Mouse (Mus musculus): ENCODE data around the gene Tmppe. TPM values are rescaled to one million over a fixed set of nuclear protein-coding genes. Genes with fewer than 3 reads are reported as not detected.
A peak's percentile ranks its signal among the peaks of the same experiment; 100 is the strongest.

The Tmppe gene
- polyA plus RNA-seq, 1 experiment: 11.4 TPM

DNA sequence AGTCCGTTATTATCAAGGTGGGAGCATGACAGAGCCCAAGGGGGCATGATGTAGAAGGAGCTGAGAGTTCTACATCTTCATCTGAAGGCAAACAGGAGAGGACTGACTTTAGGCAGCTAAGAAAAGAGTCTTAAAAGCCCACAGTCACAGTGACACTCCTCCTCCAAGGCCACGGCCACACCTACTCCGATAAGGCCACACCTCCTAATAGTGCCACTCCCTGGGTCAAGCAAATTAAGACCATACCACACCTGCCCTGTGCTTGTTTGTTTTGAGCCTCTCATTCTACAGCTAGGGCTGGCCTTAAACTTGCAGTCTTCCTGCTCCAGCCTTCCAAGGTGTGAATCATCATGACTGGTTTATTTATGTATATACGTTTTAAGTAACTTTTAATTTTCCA lies 5.6 kb upstream of the Tmppe start:
- no peak for TF ChIP-seq CTCF (conservative IDR thresholded peaks at IDR 0.05; ENCODE audit: insufficient read depth, insufficient read length, low read depth, low read length)
- TF ChIP-seq POLR2A (IDR thresholded peaks at IDR 0.05; ENCODE audit: low read depth, low read length): no peak
- no peaks in the 10 kb centered on the region for H3K36me3 ChIP-seq (ENCODE audit: control insufficient read depth, insufficient read depth, low read length)
- no peaks in the 10 kb centered on the region for H3K27me3 ChIP-seq (replicated peaks; ENCODE audit: control insufficient read depth, insufficient read depth, low read length)
- no peak for DNase-seq
- 90% methylated on average over 4 of the region's 4 CpGs for WGBS
- H3K4me3 ChIP-seq (ENCODE audit: insufficient read depth, low read depth, low read length): no peak overlapping the region
- 0 out of 2 replicates have a peak, but pooled peaks cover under 1% of the 10 kb centered on the region for H3K4me1 ChIP-seq (ENCODE audit: control insufficient read depth, insufficient read depth, low read length)
- H3K27ac ChIP-seq (ENCODE audit: insufficient read depth, low read depth, low read length): no peak overlapping the region

DNA sequence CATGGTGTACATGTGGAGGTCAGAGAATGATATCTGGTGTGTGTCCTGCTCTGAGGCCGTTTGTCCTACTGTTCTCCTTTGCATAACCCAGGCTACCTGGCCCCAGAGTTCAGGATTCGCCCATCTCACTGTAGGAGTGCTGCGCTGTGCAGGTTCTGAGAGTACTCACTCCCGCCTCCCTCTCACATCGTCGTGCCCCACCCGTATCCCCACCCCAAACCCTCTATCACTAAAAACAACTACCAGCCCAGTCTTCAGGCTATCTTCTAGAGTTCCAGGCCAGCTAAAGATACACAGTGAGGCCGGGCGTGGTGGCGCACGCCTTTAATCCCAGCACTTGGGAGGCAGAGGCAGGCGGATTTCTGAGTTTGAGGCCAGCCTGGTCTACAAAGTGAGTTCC lies 1.2 kb upstream of the Tmppe start:
- H3K36me3 ChIP-seq (ENCODE audit: control insufficient read depth, insufficient read depth, low read length): no peaks in the 10 kb centered on the region
- no peak overlapping the region for H3K4me3 ChIP-seq (ENCODE audit: insufficient read depth, low read depth, low read length)
- WGBS: 94% methylated on average over 12 of the region's 12 CpGs
- no peak overlapping the region for H3K27ac ChIP-seq (ENCODE audit: insufficient read depth, low read depth, low read length)
- peaks cover 4% of the 10 kb centered on the region; the same call in 1 of the 2 replicates for H3K4me1 ChIP-seq (ENCODE audit: control insufficient read depth, insufficient read depth, low read length)
- DNase-seq: no peak
- H3K27me3 ChIP-seq (replicated peaks; ENCODE audit: control insufficient read depth, insufficient read depth, low read length): no peaks in the 10 kb centered on the region
- TF ChIP-seq POLR2A (IDR thresholded peaks at IDR 0.05; ENCODE audit: low read depth, low read length) (no peak), CTCF (conservative IDR thresholded peaks at IDR 0.05; ENCODE audit: insufficient read depth, insufficient read length, low read depth, low read length) (no peak)

DNA sequence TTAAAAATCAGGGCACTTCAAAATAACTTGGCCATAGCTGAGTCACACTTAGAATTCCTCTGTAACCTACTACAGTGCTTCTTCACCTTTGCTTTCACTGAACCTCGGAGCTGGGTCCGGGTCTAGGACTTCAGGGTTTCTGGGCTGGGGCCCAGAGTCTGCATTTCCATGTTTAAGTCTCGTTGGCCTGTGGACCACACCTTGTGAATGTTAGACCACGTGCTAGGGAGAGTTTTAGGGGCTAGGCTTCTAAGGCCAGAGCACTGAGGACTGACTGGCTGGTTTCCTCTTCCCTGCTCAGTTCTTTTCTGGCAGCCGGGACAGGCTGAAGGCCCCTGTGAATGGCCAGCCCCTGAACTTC lies 337 bp upstream of the Tmppe start:
- H3K4me1 ChIP-seq (ENCODE audit: control insufficient read depth, insufficient read depth, low read length): peaks cover 4% of the 10 kb centered on the region; the same call in 1 of the 2 replicates
- peak overlapping the region; percentile 59 for H3K27ac ChIP-seq (ENCODE audit: insufficient read depth, low read depth, low read length)
- H3K36me3 ChIP-seq (ENCODE audit: control insufficient read depth, insufficient read depth, low read length): no peaks in the 10 kb centered on the region
- 7% methylated on average over 5 of the region's 5 CpGs for whole genome bisulfite sequencing
- peak overlapping the region; percentile 94 for H3K4me3 ChIP-seq (ENCODE audit: insufficient read depth, low read depth, low read length)
- TF ChIP-seq POLR2A (IDR thresholded peaks at IDR 0.05; ENCODE audit: low read depth, low read length): no peak
- no peak for TF ChIP-seq CTCF (conservative IDR thresholded peaks at IDR 0.05; ENCODE audit: insufficient read depth, insufficient read length, low read depth, low read length)
- DNase-seq: no peak
- H3K27me3 ChIP-seq (replicated peaks; ENCODE audit: control insufficient read depth, insufficient read depth, low read length): no peaks in the 10 kb centered on the region

DNA sequence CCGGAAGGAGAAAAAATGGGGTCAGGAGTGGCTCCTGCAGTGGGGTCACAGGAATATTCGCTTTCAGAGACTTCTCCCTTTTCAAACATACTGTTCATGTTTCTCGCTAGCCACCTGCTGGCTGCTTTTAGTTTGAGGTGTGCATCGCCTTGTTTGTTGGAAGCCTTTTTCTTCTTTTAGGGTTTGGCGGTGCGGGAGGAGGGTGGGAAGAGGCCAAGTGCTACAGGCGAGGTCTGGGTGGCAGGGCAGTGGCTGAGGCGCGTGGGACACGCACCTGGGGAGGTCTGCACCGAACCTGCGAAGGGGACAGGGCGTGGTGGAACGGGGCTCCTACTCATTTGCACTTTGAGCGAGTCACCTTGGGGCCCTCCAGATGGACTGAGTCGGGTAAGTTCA lies 778 bp downstream of the Tmppe start:
- DNase-seq: peak; percentile 83
- Histone ChIP-seq H3K4me1 (ENCODE audit: control insufficient read depth, insufficient read depth, low read length) (peaks cover 9% of the 10 kb centered on the region; the same call in 1 of the 2 replicates), H3K27ac (ENCODE audit: insufficient read depth, low read depth, low read length) (peak overlapping the region; percentile 87), H3K4me3 (ENCODE audit: insufficient read depth, low read depth, low read length) (peak overlapping the region; percentile 94), H3K36me3 (ENCODE audit: control insufficient read depth, insufficient read depth, low read length) (no peaks in the 10 kb centered on the region), H3K27me3 (replicated peaks; ENCODE audit: control insufficient read depth, insufficient read depth, low read length) (no peaks in the 10 kb centered on the region)
- 3% methylated on average over 16 of the region's 16 CpGs for WGBS
- TF ChIP-seq POLR2A (IDR thresholded peaks at IDR 0.05; ENCODE audit: low read depth, low read length): no peak
- TF ChIP-seq CTCF (conservative IDR thresholded peaks at IDR 0.05; ENCODE audit: insufficient read depth, insufficient read length, low read depth, low read length): no peak

DNA sequence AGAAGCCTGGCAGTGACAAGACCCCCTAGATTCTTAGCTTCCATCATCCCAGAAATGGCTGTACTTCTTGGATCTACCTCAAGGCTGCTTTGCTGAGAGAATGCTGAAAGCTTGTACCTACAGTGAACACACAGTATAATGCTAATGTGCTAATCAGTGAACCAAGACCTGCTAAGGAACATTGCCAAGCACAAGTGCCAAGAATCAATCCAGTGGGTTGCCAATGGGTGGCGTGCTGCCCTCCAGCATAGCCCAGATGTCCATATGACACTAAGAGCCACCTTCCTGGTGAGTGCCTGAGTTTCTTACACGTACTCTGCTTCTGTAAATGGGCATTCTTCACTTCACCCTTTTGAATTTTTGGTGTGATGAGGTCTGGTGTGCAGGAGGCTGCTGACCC lies 6.8 kb downstream of the Tmppe start:
- TF ChIP-seq POLR2A (IDR thresholded peaks at IDR 0.05; ENCODE audit: low read depth, low read length) (no peak), CTCF (conservative IDR thresholded peaks at IDR 0.05; ENCODE audit: insufficient read depth, insufficient read length, low read depth, low read length) (no peak)
- H3K36me3 ChIP-seq (ENCODE audit: control insufficient read depth, insufficient read depth, low read length): no peaks in the 10 kb centered on the region
- WGBS: 43% methylated on average over 2 of the region's 2 CpGs

DNA sequence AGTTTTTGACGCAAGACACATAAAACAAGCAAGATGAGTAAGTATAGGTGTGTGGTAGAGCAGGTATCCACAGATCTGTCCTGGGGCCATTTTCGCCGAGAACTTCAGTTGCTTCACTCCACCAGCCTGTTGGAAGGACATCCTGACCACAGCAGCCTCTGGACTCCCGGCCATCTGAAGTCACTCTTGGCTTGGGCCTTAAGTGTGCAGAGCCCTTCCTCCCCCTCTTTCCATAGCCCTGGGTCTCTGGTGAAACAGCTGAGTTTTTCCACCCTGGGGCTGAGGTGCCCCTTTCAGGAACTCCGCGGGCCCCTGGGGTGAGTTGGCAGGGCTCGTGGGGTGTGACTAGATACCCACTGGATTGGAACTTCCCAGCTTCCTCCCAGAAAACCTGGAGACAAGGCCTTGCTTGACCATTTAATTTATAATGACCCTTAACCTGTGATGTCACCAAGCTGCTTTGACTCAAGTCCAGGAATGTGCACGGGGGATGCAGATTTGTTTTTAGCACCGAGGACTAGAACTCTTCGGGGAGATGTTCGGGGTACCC lies 9.5 kb downstream of the Tmppe start:
- TF ChIP-seq CTCF (conservative IDR thresholded peaks at IDR 0.05; ENCODE audit: insufficient read depth, insufficient read length, low read depth, low read length): no peak
- TF ChIP-seq POLR2A (IDR thresholded peaks at IDR 0.05; ENCODE audit: low read depth, low read length): no peak
- 52% methylated on average over 11 of the region's 11 CpGs for WGBS
- H3K4me3 ChIP-seq (ENCODE audit: insufficient read depth, low read depth, low read length): no peak overlapping the region
- H3K27ac ChIP-seq (ENCODE audit: insufficient read depth, low read depth, low read length): no peak overlapping the region
- H3K36me3 ChIP-seq (ENCODE audit: control insufficient read depth, insufficient read depth, low read length): no peaks in the 10 kb centered on the region
- no peaks in the 10 kb centered on the region for H3K27me3 ChIP-seq (replicated peaks; ENCODE audit: control insufficient read depth, insufficient read depth, low read length)
- peaks cover 40% of the 10 kb centered on the region for H3K4me1 ChIP-seq (ENCODE audit: control insufficient read depth, insufficient read depth, low read length)
- DNase-seq: peak; percentile 56

More for the DNA sequence above, 6.8 kb downstream of the Tmppe start:
- peak overlapping the region; percentile 19; the same call in 1 of the 2 replicates for H3K27ac ChIP-seq (ENCODE audit: insufficient read depth, low read depth, low read length)
- H3K4me1 ChIP-seq (ENCODE audit: control insufficient read depth, insufficient read depth, low read length): peaks cover 37% of the 10 kb centered on the region
- H3K4me3 ChIP-seq (ENCODE audit: insufficient read depth, low read depth, low read length): no peak overlapping the region
- H3K27me3 ChIP-seq (replicated peaks; ENCODE audit: control insufficient read depth, insufficient read depth, low read length): no peaks in the 10 kb centered on the region
- DNase-seq: peak; percentile 91

DNA sequence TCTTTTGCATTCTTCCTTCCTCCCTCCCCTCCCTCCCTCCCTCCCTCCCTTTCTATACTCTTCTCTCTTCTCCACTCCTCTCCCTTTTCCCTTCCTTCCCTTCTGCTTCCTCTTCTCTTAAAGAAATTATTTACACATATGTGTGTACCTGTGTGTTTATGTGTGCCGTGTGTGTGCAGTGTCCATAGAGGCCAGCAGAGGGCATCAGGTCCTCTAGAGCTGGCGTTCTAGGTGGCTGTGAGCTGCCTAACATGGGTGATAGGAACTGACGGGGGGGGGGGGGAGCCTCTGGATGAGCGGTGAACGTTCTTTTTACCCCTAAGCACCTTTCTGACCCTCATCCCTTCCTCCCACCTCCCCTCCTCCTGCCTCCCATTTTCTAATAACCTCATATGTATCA lies 10.4 kb downstream of the Tmppe start:
- 83% methylated on average over 5 of the region's 5 CpGs for WGBS
- no peaks in the 10 kb centered on the region for H3K27me3 ChIP-seq (replicated peaks; ENCODE audit: control insufficient read depth, insufficient read depth, low read length)
- no peak for DNase-seq
- peaks cover 40% of the 10 kb centered on the region for H3K4me1 ChIP-seq (ENCODE audit: control insufficient read depth, insufficient read depth, low read length)
- no peak overlapping the region for H3K4me3 ChIP-seq (ENCODE audit: insufficient read depth, low read depth, low read length)
- TF ChIP-seq CTCF (conservative IDR thresholded peaks at IDR 0.05; ENCODE audit: insufficient read depth, insufficient read length, low read depth, low read length): no peak
- no peak for TF ChIP-seq POLR2A (IDR thresholded peaks at IDR 0.05; ENCODE audit: low read depth, low read length)
- no peak overlapping the region for H3K27ac ChIP-seq (ENCODE audit: insufficient read depth, low read depth, low read length)
- no peaks in the 10 kb centered on the region for H3K36me3 ChIP-seq (ENCODE audit: control insufficient read depth, insufficient read depth, low read length)

Data from kidney, adult 2 months (tissue).